Mouse (Mus musculus): Measurements from ENCODE around the gene Adora1.

Adora1 gene

GRCm38 (mm10) chr1:134195117-134195516 is 40.1 kb downstream of the Adora1 start:
- in situ Hi-C loops (cut with MboI, MseI): no loop called here

GRCm38 (mm10) chr1:134194298-134195022 is 40.8 kb downstream of the Adora1 start:
- in situ Hi-C loops (cut with MboI, MseI): no loop called here

GRCm38 (mm10) chr1:134193674-134194197 is 41.5 kb downstream of the Adora1 start:
- in situ Hi-C loops (cut with MboI, MseI): no loop called here

GRCm38 (mm10) chr1:134193126-134193525 is 42.1 kb downstream of the Adora1 start, which contains the start of gene Mybph:
Mybph (plus strand) TSS chr1:134193448.
- in situ Hi-C loops (cut with MboI, MseI): no loop called here

GRCm38 (mm10) chr1:134192024-134192423 is 43.2 kb downstream of the Adora1 start:
- in situ Hi-C loops (cut with MboI, MseI): no loop called here

- in situ Hi-C loops (cut with MboI, MseI): no loop called here
These were observed 44.0 kb downstream of the Adora1 start for GRCm38 (mm10) chr1:134191192-134191591.

GRCm38 (mm10) chr1:134188989-134189729 is 46.1 kb downstream of the Adora1 start:
- in situ Hi-C loops (cut with MboI, MseI): no loop called here

GRCm38 (mm10) chr1:134188217-134188616 is 47.0 kb downstream of the Adora1 start:
- in situ Hi-C loops (cut with MboI, MseI): no loop called here

GRCm38 (mm10) chr1:134184089-134184488 is 51.1 kb downstream of the Adora1 start:
- in situ Hi-C loops (cut with MboI, MseI): no loop called here

- in situ Hi-C loops (cut with MboI, MseI): no loop called here
These were observed 53.2 kb downstream of the Adora1 start, which contains the start of gene Chil1 for GRCm38 (mm10) chr1:134182025-134182424. Chil1 (plus strand) TSS chr1:134182176.

- in situ Hi-C loops (cut with MboI, MseI): no loop called here
These were observed 57.3 kb downstream of the Adora1 start for GRCm38 (mm10) chr1:134177976-134178375.

GRCm38 (mm10) chr1:134173081-134173480 is 62.1 kb downstream of the Adora1 start:
- in situ Hi-C loops (cut with MboI, MseI): loop anchor here (25.0 kb wide), 1 partner anchor 1611 kb away; no protein-coding TSS in a partner anchor

- in situ Hi-C loops (cut with MboI, MseI): loop anchor here (25.0 kb wide), 1 partner anchor 1607 kb away; no protein-coding TSS in a partner anchor
These were observed 66.1 kb downstream of the Adora1 start for GRCm38 (mm10) chr1:134168985-134169697.

- in situ Hi-C loops (cut with MboI, MseI): loop anchor here (25.0 kb wide), 1 partner anchor 1606 kb away; no protein-coding TSS in a partner anchor
These were observed 66.7 kb downstream of the Adora1 start for GRCm38 (mm10) chr1:134168567-134168966.

GRCm38 (mm10) chr1:134167416-134168305 is 67.6 kb downstream of the Adora1 start:
- in situ Hi-C loops (cut with MboI, MseI): loop anchor here (25.0 kb wide), 1 partner anchor 1605 kb away; no protein-coding TSS in a partner anchor

- in situ Hi-C loops (cut with MboI, MseI): loop anchor here (25.0 kb wide), 1 partner anchor 1604 kb away; no protein-coding TSS in a partner anchor
These were observed 68.7 kb downstream of the Adora1 start for GRCm38 (mm10) chr1:134166547-134166946.

- in situ Hi-C loops (cut with MboI, MseI): loop anchor here (25.0 kb wide), 1 partner anchor 1602 kb away; no protein-coding TSS in a partner anchor
These were observed 70.8 kb downstream of the Adora1 start for GRCm38 (mm10) chr1:134164454-134164853.

- in situ Hi-C loops (cut with MboI, MseI): loop anchor here (25.0 kb wide), 1 partner anchor 1601 kb away; no protein-coding TSS in a partner anchor
These were observed 71.8 kb downstream of the Adora1 start for GRCm38 (mm10) chr1:134163476-134163875.

- in situ Hi-C loops (cut with MboI, MseI): loop anchor here (25.0 kb wide), 1 partner anchor 1600 kb away; no protein-coding TSS in a partner anchor
These were observed 72.6 kb downstream of the Adora1 start for GRCm38 (mm10) chr1:134162510-134163225.

Measured in regulatory T cell (primary cell).